Mouse (Mus musculus): ENCODE measurements at regions not wholly inside any gene's neighbourhood (a gene's known extent, or its start where the extent isn't known, plus 50 kb on each side); places are given as distances from the start of the nearest gene placed in this dataset.

DNA sequence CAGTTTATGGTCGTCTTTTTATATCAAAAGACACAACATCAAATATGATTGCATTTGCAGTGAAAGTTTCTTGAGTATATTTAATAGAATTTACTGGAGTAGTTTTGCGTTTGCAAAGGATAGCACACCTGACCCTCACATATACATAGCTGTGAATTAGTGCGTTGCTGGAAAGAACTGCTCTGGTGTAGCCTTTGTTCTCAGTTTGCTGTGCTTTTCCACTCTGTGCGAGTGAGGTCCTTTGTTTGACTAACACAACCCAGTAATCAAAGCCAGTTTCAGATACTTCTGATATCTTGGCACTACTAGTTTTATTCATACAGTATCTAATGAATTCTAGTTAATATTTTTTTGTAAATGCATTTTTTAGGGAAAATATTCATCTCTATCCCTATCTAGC, 84.7 kb downstream of the Trim52 start:
- no peak for DNase-seq (ENCODE audit: low spot score in 2 of 2)

DNA sequence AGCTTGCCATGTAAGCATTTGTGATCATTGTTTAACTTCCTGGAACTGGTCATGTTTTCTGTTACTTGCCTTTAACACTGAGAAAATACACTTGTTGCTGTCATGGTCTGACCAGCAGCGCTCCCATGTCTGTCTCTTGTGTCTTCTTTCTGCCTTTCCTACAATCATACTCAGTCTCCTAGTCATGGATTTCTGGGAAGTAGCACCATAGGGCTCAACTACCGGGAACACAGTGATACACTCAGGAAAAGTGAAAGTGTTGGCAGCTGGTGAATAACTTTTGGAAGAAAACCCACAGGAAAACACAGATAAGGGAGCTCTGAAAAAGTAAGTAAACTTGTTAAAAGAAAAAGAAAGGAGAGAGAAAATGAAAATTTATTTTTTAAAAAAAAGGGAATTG, 87.6 kb downstream of the Trim52 start:
- DNase-seq (ENCODE audit: low spot score in 2 of 2) = no peak

DNA sequence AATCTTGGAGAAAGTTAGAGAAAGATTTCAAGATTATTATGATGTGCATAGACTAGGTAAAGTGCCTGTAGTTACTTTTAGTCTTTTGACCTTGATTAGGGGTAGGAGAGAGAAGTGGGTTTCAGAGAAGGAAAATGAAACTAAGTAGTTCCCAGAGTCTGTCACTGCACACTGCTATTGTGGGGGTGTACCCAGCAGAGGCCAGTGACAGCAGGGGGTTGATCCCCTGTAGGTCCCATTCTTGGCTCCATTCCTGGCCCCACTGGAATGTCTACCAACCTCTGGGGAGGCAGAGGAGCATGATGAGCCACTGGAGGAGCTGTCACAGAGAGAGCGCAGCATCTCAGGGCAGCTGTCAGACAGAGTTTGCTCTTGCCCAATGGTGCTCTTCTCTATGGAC, 88.1 kb downstream of the Trim52 start:
- DNase-seq (ENCODE audit: low spot score in 2 of 2) = no peak

DNA sequence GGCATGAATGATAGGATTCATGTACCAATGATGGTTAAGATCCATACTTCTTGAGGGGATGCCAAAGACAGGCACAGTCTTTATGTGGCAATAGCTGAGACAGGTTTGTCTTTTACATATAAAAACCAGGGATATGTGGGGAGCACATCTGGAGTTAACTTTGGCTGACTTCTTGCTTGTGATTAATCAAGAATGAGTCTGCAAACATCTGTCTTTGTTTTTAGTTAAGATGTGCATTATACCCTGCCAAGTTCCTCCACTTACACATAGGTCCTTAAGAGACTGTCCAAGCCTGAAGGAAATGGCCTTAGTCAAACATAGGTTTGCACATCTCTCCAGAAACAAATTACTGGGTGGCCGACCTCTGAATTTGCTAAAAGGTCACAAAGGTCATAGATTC, 91.8 kb downstream of the Trim52 start:
- no peak for DNase-seq (ENCODE audit: low spot score in 2 of 2)

DNA sequence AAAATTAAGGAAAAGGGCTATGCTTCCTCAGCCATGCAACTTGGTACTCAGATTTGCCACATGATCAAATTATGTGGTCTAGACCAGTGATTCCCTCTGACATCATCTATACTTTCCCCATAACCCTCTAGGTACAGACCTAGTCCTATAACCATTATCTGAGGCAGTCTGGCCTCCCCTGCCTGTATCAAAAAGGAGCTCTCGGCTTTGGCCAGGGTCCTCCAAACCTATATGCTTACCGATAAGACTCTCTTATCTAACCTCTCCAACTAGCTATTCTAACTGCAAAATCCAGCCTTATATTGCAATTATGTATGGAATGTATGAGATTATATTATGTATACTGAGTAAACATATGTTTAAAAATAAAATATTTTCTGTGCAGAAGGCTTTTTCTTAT, 93.1 kb downstream of the Trim52 start:
- DNase-seq (ENCODE audit: low spot score in 2 of 2) = no peak

DNA sequence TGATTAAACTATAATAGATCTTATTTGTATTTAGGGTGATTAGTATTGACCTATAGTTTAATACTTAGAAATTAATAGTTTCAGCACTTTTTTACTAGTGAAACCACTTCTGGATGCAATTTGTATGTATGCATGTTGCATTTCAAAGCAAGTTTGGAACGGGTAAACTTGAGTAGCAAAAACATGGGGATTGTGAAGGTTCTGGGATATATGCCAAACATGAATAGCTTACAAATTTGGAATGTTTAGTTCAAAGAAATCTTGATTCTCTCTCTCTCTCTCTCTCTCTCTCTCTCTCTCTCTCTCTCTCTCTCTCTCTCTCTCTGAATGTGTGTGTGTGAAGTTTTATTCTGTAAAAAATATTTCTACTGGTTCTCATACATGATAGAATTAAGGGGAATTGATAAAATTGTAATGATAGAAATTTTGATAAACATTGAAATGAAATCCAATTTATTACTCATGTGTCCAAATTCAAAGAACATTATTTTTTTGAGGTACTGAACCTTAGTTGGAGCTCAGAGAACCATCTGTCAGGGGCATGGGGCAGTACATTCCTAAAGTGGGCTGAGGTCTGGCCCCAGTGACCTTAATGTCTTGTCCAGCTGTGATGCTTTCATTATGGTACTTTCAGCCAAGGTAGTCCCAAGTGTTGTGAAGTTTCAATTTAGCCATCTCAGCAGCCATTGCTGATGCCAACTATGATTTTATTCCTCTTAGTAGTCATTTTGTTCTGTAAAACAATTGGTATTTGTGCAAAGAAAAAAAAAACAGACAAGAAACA, 93.7 kb downstream of the Trim52 start:
- DNase-seq (ENCODE audit: low spot score in 2 of 2) = no peak

DNA sequence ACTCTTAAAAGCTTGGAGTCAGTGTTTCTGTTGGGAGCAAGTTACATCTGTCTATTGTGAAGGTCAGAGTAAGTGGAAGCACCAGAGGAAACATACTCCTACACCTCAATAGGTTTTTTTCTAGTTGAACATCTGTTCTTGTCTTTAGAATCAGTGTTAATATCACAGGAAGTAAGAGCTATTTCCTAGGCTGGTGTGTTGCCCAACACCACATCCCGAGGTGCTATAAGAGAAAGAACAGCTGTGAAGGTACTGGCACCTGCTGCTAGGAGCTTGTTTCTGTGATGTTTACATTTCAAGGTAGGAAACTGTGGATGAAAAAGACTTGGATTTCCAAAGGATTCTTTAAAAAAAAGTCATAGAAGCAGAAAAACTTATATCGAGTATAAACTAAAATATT, 105.1 kb downstream of the Trim52 start:
- no peak for DNase-seq (ENCODE audit: low spot score in 2 of 2)

DNA sequence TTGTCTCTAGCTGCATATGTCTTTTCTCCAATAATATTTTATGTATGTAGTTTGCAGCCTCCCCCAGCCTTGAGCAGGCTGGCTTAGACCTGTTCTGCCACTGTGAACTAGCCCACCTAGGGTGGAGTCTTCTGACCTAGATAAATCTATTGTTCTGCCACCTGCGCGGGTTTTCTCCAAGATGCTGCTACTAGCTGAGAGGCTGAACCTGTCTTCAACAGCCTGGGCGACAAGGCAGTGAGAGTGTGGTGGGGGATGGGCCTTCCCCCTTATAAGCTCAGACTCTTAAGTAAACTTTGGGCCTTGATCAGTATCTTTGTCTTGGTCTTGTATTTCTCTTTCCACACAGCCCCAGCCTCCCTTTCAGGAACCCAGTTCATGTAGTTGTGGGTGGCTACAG, 111.7 kb downstream of the Trim52 start:
- DNase-seq (ENCODE audit: low spot score in 2 of 2) = no peak

DNA sequence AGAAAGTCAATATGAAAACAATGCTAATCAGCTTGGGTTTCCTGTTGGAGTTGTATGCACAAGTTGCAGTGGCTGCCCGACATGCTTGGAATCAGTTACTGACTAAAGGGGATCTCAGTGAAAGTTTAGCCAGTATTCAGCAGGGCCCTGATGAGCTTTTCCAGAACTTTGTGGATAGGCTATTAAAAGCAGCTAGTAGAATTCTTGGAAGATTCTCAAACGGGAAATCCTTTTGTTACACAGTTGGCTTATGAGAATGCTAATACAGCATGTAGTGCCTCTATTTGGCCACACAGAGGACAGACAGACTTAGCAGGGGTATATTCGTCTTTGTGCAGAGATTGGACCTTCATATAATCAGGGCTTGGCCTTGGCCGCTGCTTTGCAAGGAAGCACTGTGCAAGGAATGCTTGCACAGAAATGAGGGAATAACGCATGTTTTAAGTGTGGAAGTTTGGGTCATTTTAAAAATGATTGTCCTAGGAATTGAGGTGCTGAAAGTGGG, 113.3 kb downstream of the Trim52 start:
- DNase-seq (ENCODE audit: low spot score in 2 of 2) = no peak

DNA sequence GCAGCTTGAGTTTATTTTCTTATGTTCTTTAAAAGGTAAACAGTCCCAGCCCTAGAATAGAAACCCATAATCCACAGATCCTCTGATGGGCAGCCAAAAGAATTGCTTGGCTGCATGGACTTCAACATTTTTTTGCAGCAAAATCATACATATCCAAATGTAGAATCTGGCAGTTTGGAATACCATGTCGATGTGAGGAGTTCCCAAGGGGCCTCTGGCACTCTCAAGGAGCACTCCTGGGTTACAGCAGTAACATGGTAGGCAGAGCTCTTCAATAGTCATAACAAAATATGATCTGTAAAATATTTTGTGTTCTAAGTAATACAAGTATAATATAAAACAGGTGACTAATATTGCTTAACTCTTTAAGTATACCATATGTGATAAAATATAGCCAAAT, 119.4 kb downstream of the Trim52 start:
- no peak for DNase-seq (ENCODE audit: low spot score in 2 of 2)

DNA sequence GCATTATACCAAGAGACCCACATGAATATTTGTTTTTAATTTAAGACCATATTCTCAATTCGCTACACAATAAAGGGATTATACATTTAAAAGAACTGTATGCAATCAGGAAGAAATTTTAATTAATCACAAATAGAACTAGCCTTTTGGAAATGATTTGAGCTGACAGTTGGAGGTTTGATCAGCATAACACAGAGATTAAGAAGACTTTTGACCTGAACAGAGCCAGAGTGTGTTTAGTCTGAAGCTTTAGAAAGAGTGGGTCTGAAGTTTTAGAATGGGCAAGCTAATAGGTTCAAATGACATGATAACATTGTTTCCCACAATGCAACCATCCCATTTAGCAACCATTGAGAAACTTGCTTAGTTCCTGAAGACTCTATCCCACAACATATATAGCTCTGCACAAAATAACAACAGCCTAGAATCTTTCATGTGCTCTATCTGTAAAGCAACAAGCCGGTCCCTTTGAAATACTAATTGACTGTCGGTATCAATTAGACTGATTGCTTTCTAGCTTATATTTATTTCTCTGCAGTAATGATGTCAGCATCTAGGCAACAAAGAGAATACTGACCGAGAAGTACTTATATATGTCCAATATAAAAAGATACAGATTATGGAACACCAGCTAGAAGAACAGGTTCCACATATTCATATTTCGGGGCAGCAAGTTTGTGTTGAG, 135.9 kb downstream of the Trim52 start:
- DNase-seq (ENCODE audit: low spot score in 2 of 2) = no peak

DNA sequence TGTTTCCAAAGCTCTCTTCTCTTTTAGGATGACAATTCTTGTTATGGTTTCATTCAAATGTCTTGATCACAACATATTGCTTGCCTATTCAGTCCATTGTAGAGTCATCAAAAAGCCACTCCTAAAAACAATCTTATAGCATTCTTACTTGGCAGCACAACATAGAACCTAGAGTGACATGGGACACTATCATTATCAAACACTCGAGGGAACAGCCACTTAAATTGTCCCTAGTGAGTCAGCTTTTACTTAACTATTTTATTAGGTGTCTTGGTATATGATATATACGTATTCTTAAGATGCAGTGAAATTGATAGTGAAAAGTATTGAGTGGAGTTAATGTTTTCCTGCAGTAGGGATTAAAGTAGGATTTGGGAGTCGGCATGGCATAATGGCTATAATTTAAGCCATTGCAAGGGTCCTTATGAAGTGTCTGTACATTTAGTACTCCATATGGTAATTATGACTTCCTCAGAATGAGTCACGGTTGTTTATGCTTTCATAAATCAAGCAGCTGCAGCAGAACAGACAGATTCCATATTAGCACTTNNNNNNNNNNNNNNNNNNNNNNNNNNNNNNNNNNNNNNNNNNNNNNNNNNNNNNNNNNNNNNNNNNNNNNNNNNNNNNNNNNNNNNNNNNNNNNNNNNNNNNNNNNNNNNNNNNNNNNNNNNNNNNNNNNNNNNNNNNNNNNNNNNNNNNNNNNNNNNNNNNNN, 153.6 kb downstream of the Trim52 start:
- DNase-seq (ENCODE audit: low spot score in 2 of 2) = peak in 1 of 2 experiments; percentile 6

DNA sequence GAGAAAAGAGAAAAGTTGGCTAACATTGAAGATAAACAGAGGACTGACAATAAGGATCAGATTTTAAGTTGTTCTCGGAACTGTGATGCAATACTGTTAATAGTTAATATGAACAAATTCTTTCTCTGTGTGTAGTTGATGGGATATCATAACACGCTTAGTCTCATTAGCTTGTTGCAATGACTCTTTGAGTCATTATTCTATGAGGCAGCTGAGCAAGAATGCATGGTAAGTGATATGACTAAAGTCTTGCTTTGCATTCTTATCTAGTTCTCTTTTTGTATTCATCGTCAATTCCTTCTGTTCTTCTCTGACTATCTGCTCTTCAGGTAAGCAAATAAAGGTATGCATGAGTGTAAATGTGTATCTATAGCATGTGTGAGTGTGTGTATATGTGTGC, 159.3 kb downstream of the Trim52 start:
- DNase-seq (ENCODE audit: low spot score in 2 of 2) = no peak

DNA sequence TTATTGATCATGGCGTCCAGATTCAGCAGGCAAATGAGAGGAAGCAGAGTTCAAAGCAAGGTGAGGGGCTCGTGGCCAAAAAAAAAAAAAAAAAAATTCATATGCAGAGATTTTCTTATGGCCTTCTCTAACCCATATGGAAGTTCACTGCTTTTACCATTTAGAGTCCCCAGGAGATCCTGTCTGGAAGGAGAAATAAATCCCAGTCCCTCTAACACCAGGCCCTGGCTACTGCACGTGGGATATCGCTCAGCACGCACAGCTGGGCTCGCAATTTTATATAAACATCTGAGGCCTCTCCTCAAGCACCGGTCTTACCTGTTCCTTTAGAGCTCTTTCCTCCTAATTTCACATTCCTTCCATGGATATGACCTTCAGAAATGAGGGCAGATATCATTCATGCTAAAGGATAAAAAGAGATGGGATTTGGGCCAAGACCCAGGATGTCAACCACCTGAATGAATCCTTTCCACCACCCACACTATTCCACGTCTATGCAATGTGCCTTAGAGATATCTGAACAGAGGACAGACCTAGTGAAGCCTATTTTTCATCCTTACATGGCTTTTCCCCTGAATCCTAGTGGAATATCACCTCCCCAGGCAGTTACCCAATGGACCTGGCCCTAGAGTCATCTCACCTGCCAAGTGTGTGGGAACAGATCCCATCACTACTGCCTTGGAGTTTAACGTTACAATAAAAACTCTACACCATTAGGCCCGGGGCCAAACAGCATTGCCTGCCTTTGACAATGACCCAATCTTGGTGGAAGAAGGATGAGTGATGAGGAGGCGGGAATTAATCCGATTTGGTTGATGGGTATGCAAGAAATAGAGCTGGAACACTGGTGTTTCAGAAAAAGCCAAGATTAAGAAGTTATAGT, 161.9 kb downstream of the Trim52 start:
- DNase-seq (ENCODE audit: low spot score in 2 of 2) = no peak

DNA sequence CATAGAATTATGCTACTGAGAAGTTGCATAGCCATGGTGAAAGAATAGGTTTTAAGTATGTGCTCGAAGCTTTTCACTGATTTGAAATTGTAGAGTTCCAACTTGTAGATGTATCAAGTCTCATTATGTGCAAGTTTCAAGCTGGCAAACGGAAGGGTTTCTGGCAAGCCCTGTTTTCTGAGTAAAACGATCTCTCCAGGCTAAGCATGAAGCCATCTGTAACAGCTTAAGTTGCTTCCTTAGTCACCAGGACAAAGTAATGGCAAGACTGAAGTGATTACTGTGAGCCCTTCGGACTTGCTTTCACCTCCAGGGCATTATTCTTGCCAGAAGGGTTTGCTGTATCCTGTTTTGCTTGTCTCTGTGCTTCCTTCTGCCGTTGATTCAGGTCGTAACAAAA, 163.7 kb downstream of the Trim52 start:
- DNase-seq (ENCODE audit: low spot score in 2 of 2) = peak in 1 of 2 experiments; percentile 24

DNA sequence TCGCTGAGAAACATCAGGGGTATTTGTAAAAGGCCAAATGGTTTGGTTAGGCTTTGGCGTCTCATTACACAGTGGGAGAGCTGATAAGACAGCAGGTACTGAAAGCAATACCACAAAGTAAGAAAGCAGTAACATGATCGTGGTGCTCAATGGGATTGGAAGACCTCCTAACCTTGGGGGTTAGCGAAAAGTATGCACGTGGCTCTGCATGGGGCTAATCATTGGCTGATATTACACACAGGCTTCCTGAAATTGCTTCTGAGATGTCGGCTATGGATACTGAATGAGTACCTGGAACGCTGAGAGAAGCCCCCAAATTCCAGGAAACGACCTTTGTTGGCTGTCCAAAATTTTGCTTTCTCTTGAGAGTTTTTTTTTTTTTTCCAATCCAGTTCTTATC, 207.6 kb downstream of the Trim52 start:
- no peak for DNase-seq (ENCODE audit: low spot score in 2 of 2)

DNA sequence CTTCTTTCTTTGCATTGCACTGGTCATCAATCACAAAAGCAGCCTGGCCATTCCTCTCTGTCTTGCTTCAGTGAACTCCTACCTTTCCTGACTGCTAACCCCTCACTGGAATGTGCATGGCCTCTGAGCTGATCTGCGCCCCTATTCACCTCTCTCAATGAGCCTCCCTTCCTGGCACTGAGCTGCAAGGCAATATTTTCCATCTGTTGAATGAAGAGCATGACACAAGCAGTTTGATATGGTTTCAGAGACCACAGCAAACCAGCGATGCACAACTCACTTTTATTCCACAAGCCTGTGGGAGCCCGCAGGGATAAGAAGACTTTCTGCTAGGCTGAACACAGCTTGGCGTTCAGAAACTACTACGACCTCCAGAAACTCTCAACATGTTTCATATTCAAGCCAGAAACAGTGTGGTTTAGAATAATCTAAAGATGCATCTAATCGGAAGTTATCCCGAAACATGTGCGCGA, 208.1 kb downstream of the Trim52 start:
- no peak for DNase-seq (ENCODE audit: low spot score in 2 of 2)

DNA sequence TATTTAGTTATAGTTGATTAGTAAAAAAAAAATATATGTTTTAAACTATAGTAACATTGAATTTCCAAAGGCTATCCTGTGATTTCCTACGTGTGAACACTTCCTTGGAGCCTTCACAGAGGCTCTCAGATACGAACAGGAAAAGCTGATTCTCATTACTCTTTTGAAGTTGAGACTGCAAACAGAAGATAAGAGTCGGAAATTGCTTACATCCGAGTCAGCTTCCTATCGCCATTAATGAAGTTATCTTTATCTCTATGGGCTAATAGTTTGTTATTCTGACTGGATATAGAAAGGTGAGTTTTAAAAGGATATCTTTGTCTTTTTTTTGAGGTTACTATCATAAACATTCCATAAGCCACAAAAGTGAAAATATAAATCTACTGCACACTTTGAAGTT, 212.8 kb downstream of the Trim52 start:
- DNase-seq (ENCODE audit: low spot score in 2 of 2) = no peak

DNA sequence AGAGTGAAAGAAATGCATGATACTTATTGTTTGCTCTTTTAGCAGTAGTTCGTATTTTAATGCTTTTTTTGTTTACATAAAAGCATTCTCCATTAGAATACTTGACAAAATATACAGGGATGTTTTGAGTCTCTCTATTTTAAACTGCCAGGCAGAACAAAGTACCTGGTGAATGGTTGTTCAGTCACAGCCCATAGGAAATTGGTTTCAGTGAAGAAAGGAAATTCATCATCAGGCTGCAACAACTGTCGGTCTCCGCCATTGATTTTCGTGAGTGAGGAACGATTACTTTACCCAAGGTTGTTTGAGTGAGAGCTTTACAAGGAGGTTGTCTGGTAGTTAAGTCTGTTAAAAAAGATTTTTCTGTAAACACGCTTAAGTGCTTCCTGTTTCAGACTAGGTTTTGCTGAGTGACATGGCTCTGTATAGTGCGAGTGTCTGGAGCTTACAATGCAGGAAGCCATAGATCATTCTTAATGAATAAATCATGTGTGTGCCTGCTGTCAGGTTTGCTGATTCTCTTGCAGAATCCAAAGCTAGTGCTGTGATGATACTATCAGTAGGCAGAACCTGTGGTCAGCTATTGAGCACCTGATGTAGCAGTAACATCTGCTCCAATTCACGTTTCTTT, 221.8 kb downstream of the Trim52 start:
- no peak for DNase-seq (ENCODE audit: low spot score in 2 of 2)

DNA sequence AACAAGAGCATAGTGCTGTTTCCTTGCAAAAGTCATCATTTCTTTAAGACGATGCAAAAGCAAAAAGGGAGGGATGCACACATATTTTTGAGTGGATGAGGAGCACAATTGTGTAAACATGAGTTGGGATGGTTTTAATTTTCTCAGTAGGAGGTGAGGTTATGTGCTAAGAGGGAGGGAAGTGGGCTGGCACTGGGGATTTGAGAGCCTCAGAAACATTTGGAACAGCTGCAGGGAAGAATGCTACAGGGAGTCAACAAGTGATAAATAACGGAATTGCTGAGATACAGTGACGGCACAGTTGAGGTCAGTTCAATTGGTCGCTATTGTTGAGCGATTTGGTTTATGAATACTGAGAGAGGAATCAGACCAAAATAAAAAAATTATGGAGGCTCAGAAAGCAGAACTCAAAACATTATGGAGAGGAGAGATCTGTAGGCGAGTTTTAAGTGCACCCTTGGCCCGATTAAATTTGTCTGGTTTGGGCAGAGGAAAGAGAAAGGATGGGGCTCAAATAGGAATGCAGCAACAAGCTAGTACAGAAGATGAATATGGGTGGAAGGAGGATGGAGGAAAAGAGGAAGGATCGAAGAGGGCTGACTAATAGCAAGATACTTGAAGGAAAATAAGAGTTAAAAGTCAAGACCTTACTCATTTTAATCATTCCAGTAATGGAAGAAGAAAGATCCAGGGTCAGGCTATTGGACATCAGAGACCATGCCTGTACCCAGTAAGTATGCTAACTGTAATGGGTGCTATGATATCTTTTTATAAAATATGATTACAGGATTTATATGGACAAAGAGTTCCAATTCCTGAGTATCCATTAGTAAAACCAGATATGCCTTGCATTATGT, 259.0 kb downstream of the Trim52 start:
- DNase-seq (ENCODE audit: low spot score in 2 of 2) = no peak
